Mouse (Mus musculus) lung, postnatal 0 days (tissue): ENCODE results near the gene Sntb2.
"Not testable (repeated sequence)": the region's sequence is repeated elsewhere in the genome, so short reads cannot be mapped to it uniquely, and the experiment has no call there.

Source experiments
- CTCF ChIP-seq: IDR thresholded peaks from 2 replicates; pipeline ENCODE4 v1.5.1; 2016; ENCODE audit warnings: antibody characterized with exemption, mild to moderate bottlenecking
- EP300 ChIP-seq: IDR thresholded peaks from 2 replicates; pipeline ENCODE4 v1.6.1; 2016; ENCODE audit warnings: antibody characterized with exemption, mild to moderate bottlenecking, control low read depth

GRCm38 (mm10) chr8:106928182-106928581 lies 7.4 kb upstream of the Sntb2 start:
- TF ChIP-seq EP300, CTCF: not testable (repeated sequence)
